Mouse (Mus musculus) liver, embryonic 14.5 days (tissue): ENCODE data around the gene Wbp4. TPM values are rescaled to one million over a fixed set of nuclear protein-coding genes. Genes with fewer than 3 reads are reported as not detected.
A peak's percentile ranks its signal among the peaks of the same experiment; 100 is the strongest.
"Not testable (repeated sequence)": the region's sequence is repeated elsewhere in the genome, so short reads cannot be mapped to it uniquely, and the experiment has no call there.

Experiments used
- ATAC-seq: fragments of 200-750 bp; cut with Nextera tagmentation; 2 replicates; pipeline ENCODE4 v1.8.0; 2017; ENCODE audit warnings: moderate number of reproducible peaks, mild to moderate bottlenecking, moderate library complexity; ENCODE audit not compliant: insufficient read depth
- DNase-seq, 3 experiments: peaks; one replicate each; pipeline ENCODE4 v3.0.0-alpha.2; 2012 to 2013; ENCODE audit warnings: low read depth in 3 of 3, low spot score in 3 of 3
- H3K27ac ChIP-seq: fragments of 300-500 bp; sonication (generic); 2 replicates; pipeline ENCODE4 v1.5.1; 2014; ENCODE audit warnings: moderate library complexity, mild to moderate bottlenecking, control low read depth, inconsistent platforms
- H3K27me3 ChIP-seq: fragments of 300-500 bp; sonication (generic); 2 replicates; pipeline ENCODE4 v1.6.1; 2014; ENCODE audit warnings: mild to moderate bottlenecking, low read length, moderate library complexity; ENCODE audit not compliant: control insufficient read depth, insufficient read depth
- H3K36me3 ChIP-seq: fragments of 300-500 bp; sonication (generic); replicated peaks from 2 replicates; pipeline ENCODE4 v1.6.1; 2014; ENCODE audit warnings: low read depth; ENCODE audit not compliant: control insufficient read depth, insufficient read depth
- H3K4me1 ChIP-seq, 2 experiments: fragments of 200-500 bp in 1 of 2; fragments of 300-500 bp in 1 of 2; sonication (generic) in 1 of 2; replicated peaks; 2 replicates each; pipeline ENCODE4 v1.6.1; 2012 to 2014; ENCODE audit warnings: antibody characterized with exemption in 1 of 2, inconsistent platforms in 1 of 2, low read length in 1 of 2; ENCODE audit not compliant: control insufficient read depth in 2 of 2, insufficient read depth in 2 of 2
- H3K4me2 ChIP-seq: fragments of 300-500 bp; sonication (generic); 2 replicates; pipeline ENCODE4 v1.6.1; 2014; ENCODE audit warnings: low read depth, mild to moderate bottlenecking, control low read depth, moderate library complexity
- H3K4me3 ChIP-seq, 2 experiments: fragments of 200-500 bp in 1 of 2; fragments of 300-500 bp in 1 of 2; sonication (generic) in 1 of 2; 2 replicates each; pipeline ENCODE4 v1.5.1; 2012 to 2014; ENCODE audit warnings: low read depth in 2 of 2, low read length in 2 of 2, mild to moderate bottlenecking in 2 of 2, control low read depth in 1 of 2, inconsistent platforms in 1 of 2, moderate library complexity in 1 of 2; ENCODE audit not compliant: insufficient read depth in 1 of 2
- H3K9ac ChIP-seq: fragments of 300-500 bp; sonication (generic); replicated peaks from 2 replicates; pipeline ENCODE4 v1.6.1; 2014; ENCODE audit warnings: mild to moderate bottlenecking, control low read depth, moderate library complexity
- H3K9me3 ChIP-seq: fragments of 300-500 bp; sonication (generic); 2 replicates; pipeline ENCODE4 v1.6.1; 2016; ENCODE audit warnings: low read length, mixed read lengths; ENCODE audit not compliant: control insufficient read depth
- CTCF ChIP-seq: IDR thresholded peaks from 2 replicates; pipeline ENCODE4 v1.5.1; 2016; ENCODE audit warnings: antibody characterized with exemption, low read depth, control low read depth
- EP300 ChIP-seq: IDR thresholded peaks from 2 replicates; pipeline ENCODE4 v1.6.1; 2016; ENCODE audit warnings: antibody characterized with exemption, low read depth
- WGBS: fragments of 180-500 bp; shearing (Covaris S2); extraction: QIAGEN DNeasy Blood & Tissue Kit; methylation state at CpG from one replicate; pipeline ENCODE4 v1.1.7; 2014; ENCODE audit not compliant: insufficient replicate concordance; 5-methylcytosine and 5-hydroxymethylcytosine counted together
- polyA plus RNA-seq, 2 experiments: library from polyadenylated mRNA; depleted of rRNA in 1 of 2; stranded (reverse) in 1 of 2; unstranded in 1 of 2; fragments of >200 nt; fragmentation: Nextera tagmentation in 1 of 2; extraction: Ambion mirVana in 1 of 2; gene quantifications; 2 replicates each; pipeline versions ENCODE4 v1.2.1 to v1.2.3; 2012 to 2014

Gene Wbp4
- polyA plus RNA-seq (2012; rRNA removed) (3.1 and 6.2 TPM in 2 replicates), polyA plus RNA-seq (2014; fragmentation: Nextera tagmentation; extraction: Ambion mirVana) (14.2 and 16.8 TPM in 2 replicates)

- no peaks in the 10 kb centered on the region for H3K27me3 ChIP-seq
- WGBS = under 1% methylated on average over 85 of the region's 86 CpGs
- H3K27ac ChIP-seq = peak within 1 kb of the TSS; percentile 85
- peak; percentile 79 to 84 (median 81) for DNase-seq
- peaks cover 3% of the 10 kb centered on the region for H3K36me3 ChIP-seq
- peak within 1 kb of the TSS; percentile 91 for H3K4me2 ChIP-seq
- TF ChIP-seq EP300 (peak; percentile 60), CTCF (0 out of 2 replicates have a peak, but pooled peaks have one; percentile 7)
- no peaks in the 10 kb centered on the region for H3K9me3 ChIP-seq
- peak within 1 kb of the TSS; percentile 89 for H3K9ac ChIP-seq
- peak; percentile 83 for ATAC-seq
- H3K4me1 ChIP-seq = peaks cover 29 to 37% of the 10 kb centered on the region in 2 experiments
- H3K4me3 ChIP-seq = peak within 1 kb of the TSS; percentile 90 to 93
Observed at GRCm38 (mm10) chr14:79481339-79482151, at the start of gene Wbp4. Gene Wbp4 (minus strand): TSS chr14:79481520.

GRCm38 (mm10) chr14:79530761-79531160 is 49.4 kb upstream of the Wbp4 start:
- WGBS = 44% methylated on average over 6 of the region's 6 CpGs
- ATAC-seq = no peak
- Histone ChIP-seq H3K27ac (peak overlapping the region; percentile 94), H3K4me3 (peak overlapping the region in 1 of 2 experiments; percentile 30; a peak in 2 of 4 replicates), H3K4me1 (peaks cover 55 to 67% of the 10 kb centered on the region in 2 experiments), H3K36me3 (no peaks in the 10 kb centered on the region), H3K4me2 (peak overlapping the region; percentile 70), H3K27me3 (no peaks in the 10 kb centered on the region), H3K9me3 (no peaks in the 10 kb centered on the region), H3K9ac (peak overlapping the region; percentile 55)
- TF ChIP-seq CTCF = no peak
- TF ChIP-seq EP300 = no peak
- DNase-seq = no peak

GRCm38 (mm10) chr14:79529581-79530554 is 48.5 kb upstream of the Wbp4 start:
- peak; percentile 96 for ATAC-seq

GRCm38 (mm10) chr14:79527704-79528103 is 46.4 kb upstream of the Wbp4 start:
- no peak overlapping the region for H3K4me2 ChIP-seq
- H3K27me3 ChIP-seq = no peaks in the 10 kb centered on the region
- H3K9ac ChIP-seq = no peak overlapping the region
- H3K36me3 ChIP-seq = no peaks in the 10 kb centered on the region
- no peak overlapping the region for H3K27ac ChIP-seq
- no peak overlapping the region for H3K4me3 ChIP-seq
- no peak for DNase-seq
- H3K4me1 ChIP-seq = peaks cover 31 to 43% of the 10 kb centered on the region in 2 experiments
- TF ChIP-seq EP300 = no peak
- TF ChIP-seq CTCF = no peak
- no peaks in the 10 kb centered on the region for H3K9me3 ChIP-seq
- 70% methylated on average over 6 of the region's 6 CpGs for WGBS
- no peak for ATAC-seq

More at GRCm38 (mm10) chr14:79529581-79530554, 48.5 kb upstream of the Wbp4 start:
- TF ChIP-seq EP300 (peak; percentile 79), CTCF (peak; percentile 39)
- peak overlapping the region; percentile 94 for H3K27ac ChIP-seq
- DNase-seq = peak; percentile 80 to 85 (median 84)
- H3K9ac ChIP-seq = peak overlapping the region; percentile 55
- peak overlapping the region in 1 of 2 experiments; percentile 30; a peak in 2 of 4 replicates for H3K4me3 ChIP-seq
- H3K4me2 ChIP-seq = peak overlapping the region; percentile 70
- H3K27me3 ChIP-seq = no peaks in the 10 kb centered on the region
- no peaks in the 10 kb centered on the region for H3K9me3 ChIP-seq
- H3K36me3 ChIP-seq = no peaks in the 10 kb centered on the region
- 27% methylated on average over 10 of the region's 10 CpGs for WGBS
- peaks cover 52 to 63% of the 10 kb centered on the region in 2 experiments for H3K4me1 ChIP-seq

GRCm38 (mm10) chr14:79526106-79526505 is 44.8 kb upstream of the Wbp4 start:
- H3K9ac ChIP-seq, ATAC-seq, H3K27ac ChIP-seq, H3K27me3 ChIP-seq, H3K4me2 ChIP-seq, H3K36me3 ChIP-seq, H3K4me3 ChIP-seq, DNase-seq, H3K9me3 ChIP-seq: not testable (repeated sequence)
- H3K4me1 ChIP-seq = peaks cover 34 to 45% of the 10 kb centered on the region in 2 experiments
- WGBS = 62% methylated on average over 12 of the region's 12 CpGs
